In the genomic region with DNA sequence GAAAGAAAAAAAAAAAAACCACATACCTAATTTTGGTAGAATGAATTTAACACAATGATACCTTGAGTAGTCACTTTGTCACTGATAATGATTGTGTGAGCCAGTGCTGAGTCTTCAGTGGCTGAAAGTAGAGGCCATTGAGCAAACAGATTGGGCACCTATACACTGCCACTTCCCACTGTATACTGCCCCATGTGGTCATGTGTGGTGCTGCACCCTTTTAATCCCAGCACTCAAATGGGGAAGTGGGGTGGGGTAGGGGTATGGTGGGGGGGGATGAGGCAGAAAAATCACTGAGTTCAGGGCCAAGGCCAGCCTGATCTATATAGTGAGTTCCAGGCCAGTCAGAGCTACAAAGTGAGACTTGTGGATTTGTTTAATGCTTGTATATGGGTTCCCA, we compare ENCODE assay signal across 9 mouse cellular contexts. TPM values are rescaled to one million over a fixed set of nuclear protein-coding genes. Genes with fewer than 3 reads are reported as not detected.
A peak's percentile ranks its signal among the peaks of the same experiment; 100 is the strongest.
DNase-seq lines count a peak whose midpoint lies in the region; ATAC-seq and TF ChIP-seq lines count a peak whose summit lies in the region.
"Had no signal": no experiment of that assay in that cellular context is flagged by ENCODE, and none has a peak within 500 bp of the region (broad histone marks: within the 10 kb centered on the region; RNA-seq: fewer than 3 reads in every experiment).

No protein-coding gene starts in this region.

- H3K9me3 ChIP-seq in liver, postnatal 0 days (ENCODE audit: low read length) = 0 out of 2 replicates have a peak, but pooled peaks cover 3% of the 10 kb centered on the region
- H3K9me3 ChIP-seq: midbrain, embryonic 12.5 days had no signal

- H3K36me3 ChIP-seq in liver, postnatal 0 days (replicated peaks; ENCODE audit: insufficient read depth, low read length) = no peaks in the 10 kb centered on the region
- no peaks in the 10 kb centered on the region for H3K36me3 ChIP-seq in spleen, adult 2 months (ENCODE audit: control insufficient read depth, insufficient read depth, low read length)

- peak; percentile 78 for TF ChIP-seq CTCF in liver, postnatal 0 days (IDR thresholded peaks at IDR 0.05; ENCODE audit: low read depth)
- peak; percentile 42; the same call in 1 of the 2 replicates for TF ChIP-seq CTCF in spleen, adult 2 months (IDR thresholded peaks at IDR 0.05; ENCODE audit: extremely low read depth, insufficient read depth, insufficient read length, insufficient replicate concordance)

- peak; percentile 38 for DNase-seq in adrenal gland, adult 2 months
- DNase-seq in adrenal gland, adult 8-10 months = no peak
- DNase-seq in layer of hippocampus, postnatal 10 days (ENCODE audit: low spot score in 2 of 2) = peak; percentile 56 to 59
- no peak for DNase-seq in layer of hippocampus, adult 9-11 months
- peak; percentile 31 for DNase-seq in c-Kit-positive CD71-positive TER-119-positive erythroid progenitor cells, embryonic 14.5 days (ENCODE audit: low spot score)
- peak; percentile 67 for DNase-seq in liver, postnatal 0 days
- peak; percentile 50 for DNase-seq in spleen, adult 2 months (ENCODE audit: low read depth in 1 of 2, low spot score in 2 of 2)
- no peak for DNase-seq in ovary, postnatal 36 days (ENCODE audit: low spot score)

- no peak overlapping the region for H3K27ac ChIP-seq in liver, postnatal 0 days (ENCODE audit: low read depth)
- H3K27ac ChIP-seq in spleen, adult 2 months (ENCODE audit: insufficient read depth, low read length) = no peak overlapping the region
- H3K27ac ChIP-seq: midbrain, embryonic 12.5 days had no signal

- no peak for TF ChIP-seq POLR2A in spleen, adult 2 months (IDR thresholded peaks at IDR 0.05; ENCODE audit: low read depth, low read length)

- peak; percentile 38; the same call in 1 of the 2 replicates for ATAC-seq in liver, postnatal 0 days

- H3K4me2 ChIP-seq in liver, postnatal 0 days (ENCODE audit: low read depth, low read length) = no peak overlapping the region
- H3K4me2 ChIP-seq: midbrain, embryonic 12.5 days had no signal

- no peak overlapping the region for H3K4me3 ChIP-seq in liver, postnatal 0 days (ENCODE audit: low read depth, low read length)
- H3K4me3 ChIP-seq in spleen, adult 2 months (ENCODE audit: extremely low read depth, insufficient read depth, insufficient read length) = no peak overlapping the region
- H3K4me3 ChIP-seq: midbrain, embryonic 12.5 days had no signal

- no peak overlapping the region for H3K9ac ChIP-seq in liver, postnatal 0 days (replicated peaks)
- H3K9ac ChIP-seq: midbrain, embryonic 12.5 days had no signal

- TF ChIP-seq EP300 in liver, postnatal 0 days (IDR thresholded peaks at IDR 0.05; ENCODE audit: low read depth) = no peak

- no peaks in the 10 kb centered on the region for H3K4me1 ChIP-seq in liver, postnatal 0 days (ENCODE audit: insufficient read depth)
- H3K4me1 ChIP-seq in spleen, adult 2 months (ENCODE audit: control insufficient read depth, insufficient read depth, insufficient read length) = no peaks in the 10 kb centered on the region
- H3K4me1 ChIP-seq: midbrain, embryonic 12.5 days had no signal

- H3K27me3 ChIP-seq in liver, postnatal 0 days (ENCODE audit: insufficient read depth, low read length) = no peaks in the 10 kb centered on the region
- no peaks in the 10 kb centered on the region for H3K27me3 ChIP-seq in spleen, adult 2 months (ENCODE audit: control insufficient read depth, insufficient read depth, low read length)
- H3K27me3 ChIP-seq: midbrain, embryonic 12.5 days had no signal

RNA-seq across cellular contexts. Expression of a gene that starts 8.2 kb away (rescaled TPM):
- total RNA-seq in adrenal gland, adult 2 months (2021) = 1 to 10 TPM; 1.3 to 1.6 TPM
- 0.43 and 0.61 TPM in 2 replicates for polyA plus RNA-seq in adrenal gland, adult 2 months (2012; rRNA removed)
- 1 to 10 TPM; 2.8 to 6.2 (median 4.4) TPM for total RNA-seq in adrenal gland, adult 8-10 months (2022)
- total RNA-seq in layer of hippocampus, postnatal 10 days (2021) = 10 to 100 TPM in 1 of 2 experiments, 1 to 10 TPM in 1; 9.2 to 10.1 TPM
- 0.13 and 0.18 TPM in 2 replicates for polyA plus RNA-seq in liver, postnatal 0 days (2015; fragmentation: Nextera tagmentation; extraction: Ambion mirVana)
- polyA plus RNA-seq in spleen, adult 2 months (2012; rRNA removed) = 0.28 and 0.41 TPM in 2 replicates

RNA-seq across cellular contexts. Expression of a gene that starts 8.4 kb away (rescaled TPM):
- 10 to 100 TPM; 14.0 to 26.9 TPM for total RNA-seq in adrenal gland, adult 2 months (2021)
- polyA plus RNA-seq in adrenal gland, adult 2 months (2012; rRNA removed) = 6.9 and 13.2 TPM in 2 replicates
- total RNA-seq in adrenal gland, adult 8-10 months (2022) = 10 to 100 TPM; 21.7 to 31.1 (median 24.9) TPM
- total RNA-seq in layer of hippocampus, postnatal 10 days (2021) = 10 to 100 TPM; 55.6 to 56.6 TPM
- 8.5 and 8.8 TPM in 2 replicates for polyA plus RNA-seq in liver, postnatal 0 days (2015; fragmentation: Nextera tagmentation; extraction: Ambion mirVana)
- polyA plus RNA-seq in spleen, adult 2 months (2012; rRNA removed) = 3.9 and 4.2 TPM in 2 replicates

RNA-seq across cellular contexts. Expression of a gene that starts 20.1 kb away (rescaled TPM):
- 100 to 1,000 TPM in 1 of 2 experiments, 10 to 100 TPM in 1; 93.3 to 114 TPM for total RNA-seq in adrenal gland, adult 2 months (2021)
- polyA plus RNA-seq in adrenal gland, adult 2 months (2012; rRNA removed) = 11.0 and 13.7 TPM in 2 replicates
- total RNA-seq in adrenal gland, adult 8-10 months (2022) = 100 to 1,000 TPM in 2 of 4 experiments, 10 to 100 TPM in 2; 95.5 to 120 (median 105) TPM
- 100 to 1,000 TPM in 1 of 2 experiments, 10 to 100 TPM in 1; 99.9 to 107 TPM for total RNA-seq in layer of hippocampus, postnatal 10 days (2021)
- 123 and 126 TPM in 2 replicates for polyA plus RNA-seq in liver, postnatal 0 days (2015; fragmentation: Nextera tagmentation; extraction: Ambion mirVana)
- 18.7 and 19.5 TPM in 2 replicates for polyA plus RNA-seq in spleen, adult 2 months (2012; rRNA removed)

RNA-seq across cellular contexts. Expression of a gene that starts 37.1 kb away (rescaled TPM):
- 10 to 100 TPM; 29.1 to 30.1 TPM for total RNA-seq in adrenal gland, adult 2 months (2021)
- 33.8 and 38.2 TPM in 2 replicates for polyA plus RNA-seq in adrenal gland, adult 2 months (2012; rRNA removed)
- 10 to 100 TPM; 22.8 to 30.3 (median 25.0) TPM for total RNA-seq in adrenal gland, adult 8-10 months (2022)
- total RNA-seq in layer of hippocampus, postnatal 10 days (2021) = 10 to 100 TPM; 36.6 to 40.5 TPM
- 13.3 and 13.9 TPM in 2 replicates for polyA plus RNA-seq in liver, postnatal 0 days (2015; fragmentation: Nextera tagmentation; extraction: Ambion mirVana)
- 11.5 and 16.3 TPM in 2 replicates for polyA plus RNA-seq in spleen, adult 2 months (2012; rRNA removed)

RNA-seq across cellular contexts. Expression of a gene that starts 40.1 kb away (rescaled TPM):
- total RNA-seq in adrenal gland, adult 2 months (2021) = 10 to 100 TPM; 29.2 to 32.5 TPM
- polyA plus RNA-seq in adrenal gland, adult 2 months (2012; rRNA removed) = 26.4 and 29.8 TPM in 2 replicates
- 10 to 100 TPM; 27.2 to 43.1 (median 32.1) TPM for total RNA-seq in adrenal gland, adult 8-10 months (2022)
- 10 to 100 TPM; 42.5 to 46.8 TPM for total RNA-seq in layer of hippocampus, postnatal 10 days (2021)
- polyA plus RNA-seq in liver, postnatal 0 days (2015; fragmentation: Nextera tagmentation; extraction: Ambion mirVana) = 14.8 and 16.8 TPM in 2 replicates
- 40.3 and 50.4 TPM in 2 replicates for polyA plus RNA-seq in spleen, adult 2 months (2012; rRNA removed)

Comparison
In these comparisons a context has a peak if more than half of its experiments do, and no peak if none do; other contexts are left out.
1. DNase-seq: peak in adrenal gland, adult 2 months (single experiment), layer of hippocampus, postnatal 10 days (2 of 2), c-Kit-positive CD71-positive TER-119-positive erythroid progenitor cells, embryonic 14.5 days (single experiment), liver, postnatal 0 days (single experiment) and spleen, adult 2 months (2 of 2); none in adrenal gland, adult 8-10 months (single experiment), layer of hippocampus, adult 9-11 months (single experiment) and ovary, postnatal 36 days (single experiment).